Comparison of ENCODE assay signal across 8 mouse cellular contexts in genomic region chr6:144780608-144781285, GRCm38 (mm10). TPM values are rescaled to one million over a fixed set of nuclear protein-coding genes. Genes with fewer than 3 reads are reported as not detected.
DNase-seq lines count a peak whose midpoint lies in the region; ATAC-seq and TF ChIP-seq lines count a peak whose summit lies in the region.

No protein-coding gene starts in this region.

- no peak for TF ChIP-seq EP300 in heart, adult 2 months (IDR thresholded peaks at IDR 0.05; ENCODE audit: insufficient read depth, low read depth, low read length)

- H3K27ac ChIP-seq in heart, adult 2 months: peak overlapping the region; percentile 58
- H3K27ac ChIP-seq in embryonic facial prominence, embryonic 14.5 days (replicated peaks; ENCODE audit: low read depth, low read length): no peak overlapping the region
- H3K27ac ChIP-seq in intestine, embryonic 15.5 days: peak overlapping the region; percentile 74
- H3K27ac ChIP-seq in midbrain, embryonic 11.5 days (ENCODE audit: low read depth, low read length): no peak overlapping the region

- TF ChIP-seq POLR2A in heart, adult 2 months (IDR thresholded peaks at IDR 0.05; ENCODE audit: insufficient read depth, low read depth, low read length): no peak

- intact Hi-C loops in heart, adult 2 months (cut with DNase I): loop anchor here (2.0 to 10.0 kb wide), 2 partner anchors 26 to 136 kb away; no protein-coding TSS in a partner anchor

- no peaks in the 10 kb centered on the region for H3K4me1 ChIP-seq in heart, adult 2 months (ENCODE audit: control insufficient read depth, insufficient read depth, low read length)
- H3K4me1 ChIP-seq in embryonic facial prominence, embryonic 14.5 days (ENCODE audit: control insufficient read depth, insufficient read depth, low read length): no peaks in the 10 kb centered on the region
- peaks cover 7% of the 10 kb centered on the region for H3K4me1 ChIP-seq in intestine, embryonic 15.5 days (replicated peaks)
- H3K4me1 ChIP-seq in midbrain, embryonic 11.5 days (ENCODE audit: control insufficient read depth, insufficient read depth, low read length): no peaks in the 10 kb centered on the region

- WGBS in heart, adult 2 months: 27% methylated on average over 9 of the region's 9 CpGs
- WGBS in embryonic facial prominence, embryonic 14.5 days: 30% methylated on average over 9 of the region's 9 CpGs
- WGBS in intestine, embryonic 15.5 days: 16% methylated on average over 9 of the region's 9 CpGs
- 36% methylated on average over 9 of the region's 9 CpGs for WGBS in midbrain, embryonic 11.5 days

- no peak for ATAC-seq in embryonic facial prominence, embryonic 14.5 days (ENCODE audit: low read depth)
- peak; percentile 47; the same call in 1 of the 2 replicates for ATAC-seq in intestine, embryonic 15.5 days
- no peak for ATAC-seq in midbrain, embryonic 11.5 days (ENCODE audit: low FRiP score)

- H3K36me3 ChIP-seq in heart, adult 2 months (ENCODE audit: control insufficient read depth, insufficient read depth, low read length): no peaks in the 10 kb centered on the region
- H3K36me3 ChIP-seq in embryonic facial prominence, embryonic 14.5 days (ENCODE audit: control insufficient read depth, insufficient read depth, low read length): no peaks in the 10 kb centered on the region
- no peaks in the 10 kb centered on the region for H3K36me3 ChIP-seq in intestine, embryonic 15.5 days
- H3K36me3 ChIP-seq in midbrain, embryonic 11.5 days (ENCODE audit: control insufficient read depth, insufficient read depth, low read length): no peaks in the 10 kb centered on the region

- no peaks in the 10 kb centered on the region for H3K79me2 ChIP-seq in heart, adult 2 months (replicated peaks; ENCODE audit: control insufficient read depth, insufficient read depth, low read length)

- TF ChIP-seq CTCF in heart, adult 2 months (IDR thresholded peaks at IDR 0.05): no peak

- peak overlapping the region; percentile 60; the same call in 1 of the 2 replicates for H3K9ac ChIP-seq in heart, adult 2 months (ENCODE audit: low read depth, low read length)
- H3K9ac ChIP-seq in embryonic facial prominence, embryonic 14.5 days (ENCODE audit: low read depth, low read length): peak overlapping the region; percentile 61
- peak overlapping the region; percentile 71 for H3K9ac ChIP-seq in intestine, embryonic 15.5 days
- H3K9ac ChIP-seq in midbrain, embryonic 11.5 days (ENCODE audit: low read length): peak overlapping the region; percentile 83; the same call in 1 of the 2 replicates

- peak; percentile 9 to 28 for DNase-seq in heart, adult 2 months
- DNase-seq in heart, adult 8-10 months (ENCODE audit: low spot score): no peak
- DNase-seq in embryonic facial prominence, embryonic 14.5 days (ENCODE audit: low spot score): no peak
- DNase-seq in midbrain, embryonic 11.5 days (ENCODE audit: low spot score, missing footprints): peak; percentile 91
- DNase-seq in thymus, postnatal 14 days: no peak
- no peak for DNase-seq in gastrocnemius, adult 8-10 months (ENCODE audit: low spot score in 2 of 2)
- no peak for DNase-seq in frontal cortex, postnatal 36 days (ENCODE audit: low spot score in 2 of 2)

- H3K9me3 ChIP-seq in embryonic facial prominence, embryonic 14.5 days (ENCODE audit: control insufficient read depth, low read length): no peaks in the 10 kb centered on the region
- H3K9me3 ChIP-seq in intestine, embryonic 15.5 days: no peaks in the 10 kb centered on the region
- H3K9me3 ChIP-seq in midbrain, embryonic 11.5 days (ENCODE audit: control insufficient read depth, low read length): no peaks in the 10 kb centered on the region

- no peaks in the 10 kb centered on the region; the same call in 1 of the 2 replicates for H3K27me3 ChIP-seq in heart, adult 2 months (ENCODE audit: control insufficient read depth, insufficient read depth, low read length)
- peaks cover 29% of the 10 kb centered on the region for H3K27me3 ChIP-seq in embryonic facial prominence, embryonic 14.5 days (replicated peaks; ENCODE audit: control insufficient read depth, insufficient read depth, low read length)
- H3K27me3 ChIP-seq in intestine, embryonic 15.5 days (replicated peaks): no peaks in the 10 kb centered on the region; the same call in 1 of the 2 replicates
- H3K27me3 ChIP-seq in midbrain, embryonic 11.5 days (ENCODE audit: control insufficient read depth, insufficient read depth, low read length): peaks cover 7% of the 10 kb centered on the region; the same call in 1 of the 2 replicates

- H3K4me2 ChIP-seq in embryonic facial prominence, embryonic 14.5 days (ENCODE audit: low read depth, low read length): peak overlapping the region; percentile 99
- H3K4me2 ChIP-seq in intestine, embryonic 15.5 days (replicated peaks): peak overlapping the region; percentile 98
- H3K4me2 ChIP-seq in midbrain, embryonic 11.5 days: peak overlapping the region; percentile 46

- H3K4me3 ChIP-seq in heart, adult 2 months: peak overlapping the region; percentile 69
- peak overlapping the region; percentile 71 for H3K4me3 ChIP-seq in embryonic facial prominence, embryonic 14.5 days (ENCODE audit: low read depth, low read length)
- H3K4me3 ChIP-seq in intestine, embryonic 15.5 days (replicated peaks): peak overlapping the region; percentile 81
- H3K4me3 ChIP-seq in midbrain, embryonic 11.5 days (ENCODE audit: low read depth, low read length): peak overlapping the region; percentile 70

RNA-seq across cellular contexts. Expression of gene Sox5, which starts 1.0 kb away (rescaled TPM):
- 1 to 10 TPM; 2.4 to 3.4 TPM for total RNA-seq in heart, adult 2 months (2021)
- polyA plus RNA-seq in heart, adult 2 months (2012; rRNA removed): 1.7 and 2.1 TPM in 2 replicates
- total RNA-seq in heart, adult 8-10 months (2022): 1 to 10 TPM; 1.1 to 3.1 (median 2.2) TPM
- 10.8 and 22.4 TPM in 2 replicates for polyA plus RNA-seq in embryonic facial prominence, embryonic 14.5 days (2014; fragmentation: Nextera tagmentation; extraction: Ambion mirVana)
- 12.9 and 16.4 TPM in 2 replicates for polyA plus RNA-seq in intestine, embryonic 15.5 days (2015; fragmentation: Nextera tagmentation; extraction: Ambion mirVana)
- 23.0 and 28.9 TPM in 2 replicates for polyA plus RNA-seq in midbrain, embryonic 11.5 days (2014; fragmentation: Nextera tagmentation; extraction: Ambion mirVana)
- total RNA-seq in gastrocnemius, adult 8-10 months (2022): 1 to 10 TPM in 2 of 4 experiments, under 1 TPM in 2; 0.83 to 2.4 (median 0.96) TPM

Comparison
In these comparisons a context has a peak if more than half of its experiments do, and no peak if none do; other contexts are left out.
1. DNase-seq: peak in heart, adult 2 months (2 of 2) and midbrain, embryonic 11.5 days (single experiment); none in heart, adult 8-10 months (single experiment), embryonic facial prominence, embryonic 14.5 days (single experiment), thymus, postnatal 14 days (single experiment), gastrocnemius, adult 8-10 months (0 of 2) and frontal cortex, postnatal 36 days (0 of 2).
2. H3K27ac ChIP-seq: peak in heart, adult 2 months (single experiment) and intestine, embryonic 15.5 days (single experiment); none in embryonic facial prominence, embryonic 14.5 days (single experiment) and midbrain, embryonic 11.5 days (single experiment).
3. H3K4me2 ChIP-seq: peak in every context shown above with its lines; median percentile 99 in embryonic facial prominence, embryonic 14.5 days; 98 in intestine, embryonic 15.5 days; 46 in midbrain, embryonic 11.5 days.
4. Peak in every context shown above with its lines, with median percentiles within 50 percentile points of each other: H3K4me3 ChIP-seq and H3K9ac ChIP-seq.